Mouse (Mus musculus) ES-CJ7 (cell line): ENCODE measurements around the gene Slc10a7.

Experiments used
- DNase-seq: peaks from one replicate; pipeline ENCODE4 v3.0.0; 2011; ENCODE audit warnings: low read depth, low spot score

Slc10a7 gene

DNA sequence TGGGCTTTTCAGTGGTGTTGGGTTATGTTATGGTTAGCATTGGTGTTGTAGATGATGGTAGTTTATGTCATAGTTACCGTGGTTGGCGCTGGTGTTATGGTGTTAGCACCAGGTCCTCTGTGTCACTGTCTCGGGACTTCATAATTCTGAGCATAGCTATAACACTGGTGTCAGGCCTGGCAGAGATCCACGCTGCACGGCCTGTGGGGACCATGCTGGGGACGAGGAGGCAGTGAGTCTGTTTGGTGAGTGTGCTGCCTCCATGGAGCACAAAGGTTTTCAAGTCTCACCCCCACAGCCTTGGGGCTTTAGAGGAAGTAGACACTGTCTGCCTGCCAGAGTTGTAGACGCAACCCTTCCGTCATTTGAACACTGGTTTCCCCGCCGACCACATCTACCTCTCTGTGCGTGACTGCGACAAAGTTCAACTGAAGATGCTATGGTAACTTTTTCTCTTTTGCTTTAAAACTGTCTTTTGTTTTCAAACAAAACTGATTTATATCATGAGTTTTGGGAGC lies 223.9 kb downstream of the Slc10a7 start:
- no peak for DNase-seq

DNA sequence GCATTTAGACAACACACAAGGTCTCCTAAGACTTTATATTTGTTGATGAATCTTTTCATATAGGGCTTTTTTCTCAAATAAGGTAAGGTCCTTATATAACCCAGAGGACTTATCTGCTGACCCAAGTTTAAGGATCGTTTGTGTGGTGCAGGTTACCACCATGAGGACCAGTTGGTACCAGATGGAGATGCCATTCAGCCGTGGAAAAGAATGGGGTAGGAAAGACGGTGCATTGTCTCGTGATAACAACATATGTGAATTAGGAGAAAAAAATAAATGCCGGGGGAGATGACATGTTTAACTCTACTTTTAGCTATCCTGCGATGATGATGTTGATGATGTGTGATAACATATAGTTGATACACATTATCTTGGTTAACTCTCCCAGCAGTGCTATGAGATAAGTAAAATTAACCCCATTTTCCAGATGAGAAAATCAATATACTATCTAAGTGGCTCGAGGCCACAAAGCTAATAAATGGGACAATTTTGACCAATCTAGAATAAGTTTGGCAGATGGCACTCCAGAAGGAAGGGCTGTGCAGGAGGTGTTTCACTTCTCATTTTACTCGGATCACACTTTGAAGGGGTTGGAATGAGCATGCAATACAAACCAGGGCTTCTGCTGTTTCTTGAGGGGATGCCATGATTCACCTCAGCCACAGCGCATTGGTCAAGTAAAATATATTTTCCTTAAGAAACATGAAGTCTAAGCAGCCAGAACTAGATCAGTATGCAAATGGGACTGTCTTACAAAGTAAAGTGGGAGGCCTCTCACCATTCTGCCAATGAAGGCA lies 225.8 kb downstream of the Slc10a7 start:
- DNase-seq: no peak

DNA sequence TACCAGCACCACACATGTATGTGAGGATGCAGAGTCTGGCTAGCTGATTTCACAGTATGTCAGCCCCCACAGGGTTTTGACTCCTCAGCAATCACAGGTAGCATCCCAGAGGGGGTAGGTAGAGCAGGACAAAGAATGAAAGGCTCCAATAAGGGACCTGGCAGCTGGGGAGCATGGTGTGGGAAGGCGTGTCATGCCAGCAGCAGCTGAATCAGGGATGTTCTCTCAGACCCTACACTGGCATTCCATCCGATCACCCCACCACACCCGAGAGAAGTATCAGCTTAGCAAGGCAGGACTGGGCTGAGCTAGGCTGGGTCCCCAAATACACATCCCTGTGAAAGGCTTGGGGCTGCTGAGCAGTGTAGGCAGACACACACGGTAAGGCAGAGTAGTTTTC lies 229.2 kb downstream of the Slc10a7 start:
- DNase-seq: no peak

DNA sequence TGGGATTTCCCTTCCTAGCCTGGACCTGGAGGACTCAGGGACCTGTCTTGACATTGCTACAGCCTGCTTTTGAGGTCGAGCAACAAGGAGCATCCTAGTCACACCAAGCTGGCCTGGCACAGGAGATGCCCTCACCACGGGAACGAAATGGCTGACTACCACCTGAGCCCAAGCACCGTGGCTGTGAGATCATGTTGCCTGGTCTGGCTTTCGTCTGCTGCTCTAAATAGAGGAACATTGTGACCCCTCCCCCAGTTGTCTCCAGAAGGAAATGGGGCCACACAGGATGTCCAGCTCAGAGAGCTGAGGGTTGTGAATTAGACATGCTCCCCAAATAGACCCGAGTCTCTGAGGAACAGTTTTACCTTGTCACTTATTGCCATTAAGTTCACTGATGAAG lies 231.8 kb downstream of the Slc10a7 start:
- DNase-seq: no peak

DNA sequence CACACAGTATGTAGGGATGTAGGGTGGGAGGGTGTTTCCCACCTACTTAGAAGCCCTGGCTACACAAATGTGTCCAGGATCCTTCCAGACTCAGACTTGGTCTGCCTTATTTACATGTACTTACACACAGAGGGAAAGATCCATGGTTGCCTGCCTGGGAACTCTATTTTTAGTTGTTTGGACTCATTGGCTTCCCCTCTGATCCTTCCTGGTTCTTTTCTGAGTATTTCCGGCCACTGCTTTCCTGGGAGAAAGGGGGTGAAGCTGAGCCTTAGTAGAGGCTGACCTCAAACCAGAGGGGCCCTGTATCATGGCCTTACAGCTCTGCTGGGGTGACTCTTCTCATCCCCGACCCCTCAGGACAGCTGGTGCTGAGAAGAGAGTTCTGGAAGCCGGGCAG lies 232.3 kb downstream of the Slc10a7 start:
- no peak for DNase-seq

DNA sequence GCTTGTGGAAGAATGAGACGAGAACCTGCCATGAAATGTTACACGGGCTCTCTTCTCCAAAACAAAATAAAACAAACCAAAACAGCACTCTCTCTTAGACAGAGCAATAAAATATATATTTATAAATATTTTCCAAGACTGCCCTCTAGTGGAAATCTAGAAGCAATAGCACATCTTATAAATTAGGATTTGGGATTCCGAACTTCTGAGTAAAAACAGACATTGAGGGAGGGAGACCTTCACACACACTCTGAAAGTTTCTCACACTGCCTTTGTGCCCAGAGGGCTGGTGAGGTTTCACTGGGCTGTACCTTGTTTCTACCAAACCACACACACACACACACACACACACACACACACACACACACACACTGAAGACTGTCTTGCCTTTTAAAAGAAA lies 232.8 kb downstream of the Slc10a7 start:
- no peak for DNase-seq

GRCm38 (mm10) chr8:78742453-78742852 lies 233.3 kb downstream of the Slc10a7 start:
- DNase-seq: no peak

DNA sequence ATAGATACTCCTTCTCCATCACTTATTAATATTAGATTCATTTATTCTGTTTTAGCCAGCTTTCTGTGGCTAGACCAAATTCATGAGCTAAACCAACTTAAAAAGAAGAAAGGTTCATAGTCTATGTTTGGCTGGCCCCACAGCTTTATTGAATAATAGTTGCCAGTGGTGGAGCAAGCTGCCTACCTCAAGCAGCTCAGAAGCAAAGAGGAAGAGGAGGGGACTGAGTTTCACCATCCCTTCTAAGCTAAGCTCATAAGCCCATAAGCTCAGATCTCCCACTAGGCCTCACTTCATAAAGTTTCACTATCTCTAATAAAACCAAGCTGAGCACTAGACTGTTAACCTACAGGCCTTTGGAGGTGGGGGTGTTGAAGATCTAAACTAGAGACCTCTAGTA lies 237.9 kb downstream of the Slc10a7 start:
- no peak for DNase-seq

DNA sequence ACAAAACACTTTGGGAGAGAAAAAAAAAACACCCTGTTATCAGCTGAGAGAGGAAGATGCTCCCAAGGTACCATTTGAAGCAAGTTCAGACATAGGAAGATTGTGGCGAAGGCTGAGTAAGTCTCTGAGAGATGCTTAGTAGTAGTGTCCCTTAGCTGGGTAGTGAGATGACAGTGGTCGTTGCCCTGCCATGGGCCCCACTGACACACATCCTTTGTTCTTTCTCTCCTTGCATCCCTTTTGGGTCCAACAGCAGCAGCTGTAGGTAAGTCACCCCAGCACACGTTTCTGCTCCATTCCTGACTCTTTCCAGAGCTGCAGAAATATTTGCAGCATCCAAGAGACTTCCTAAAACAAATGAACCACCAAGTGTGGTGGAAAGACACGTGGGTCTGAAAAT lies 239.6 kb downstream of the Slc10a7 start:
- DNase-seq: no peak

- DNase-seq: no peak
Observed at GRCm38 (mm10) chr8:78749861-78750825, 241.0 kb downstream of the Slc10a7 start.

GRCm38 (mm10) chr8:78751151-78751550 lies 242.0 kb downstream of the Slc10a7 start:
- DNase-seq: no peak

GRCm38 (mm10) chr8:78754986-78755385 lies 245.8 kb downstream of the Slc10a7 start:
- no peak for DNase-seq

DNA sequence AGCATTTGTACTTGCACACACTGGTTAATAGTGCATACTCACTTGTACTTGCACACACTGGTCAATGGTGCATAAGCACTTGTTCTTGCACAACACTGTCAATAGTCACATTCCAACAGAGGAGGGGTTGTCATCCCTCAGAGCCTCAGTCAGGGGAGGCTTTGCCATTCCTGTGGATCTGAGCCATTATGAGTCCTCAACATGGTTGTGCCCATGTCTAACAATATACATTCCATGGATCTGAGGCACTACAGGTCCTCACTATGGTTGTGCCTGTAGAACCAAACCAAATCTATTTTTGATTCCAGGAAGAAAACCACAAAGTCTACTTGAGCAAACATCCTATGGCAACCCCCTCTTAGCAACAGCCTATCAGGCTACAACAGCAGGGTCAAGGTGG lies 250.0 kb downstream of the Slc10a7 start:
- DNase-seq: no peak

DNA sequence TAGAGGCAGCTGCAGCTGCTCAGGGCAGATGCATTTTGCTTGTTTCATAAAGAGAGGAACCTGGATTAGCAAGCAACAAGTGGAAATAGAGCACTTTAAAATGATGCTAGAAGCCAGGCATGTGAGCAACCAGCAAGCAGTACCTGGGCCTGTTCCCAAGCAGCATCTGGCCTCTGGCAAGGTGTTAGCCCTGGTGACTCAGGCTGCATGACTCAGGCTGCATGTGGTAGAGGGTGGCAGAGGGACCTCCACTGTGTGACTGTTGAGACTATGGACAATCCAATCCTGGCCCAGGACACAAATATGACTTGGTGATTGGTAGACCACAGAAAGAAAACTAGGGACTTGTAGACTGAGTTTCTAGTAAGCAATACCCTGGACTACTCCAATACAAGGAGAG lies 255.8 kb downstream of the Slc10a7 start:
- no peak for DNase-seq

DNA sequence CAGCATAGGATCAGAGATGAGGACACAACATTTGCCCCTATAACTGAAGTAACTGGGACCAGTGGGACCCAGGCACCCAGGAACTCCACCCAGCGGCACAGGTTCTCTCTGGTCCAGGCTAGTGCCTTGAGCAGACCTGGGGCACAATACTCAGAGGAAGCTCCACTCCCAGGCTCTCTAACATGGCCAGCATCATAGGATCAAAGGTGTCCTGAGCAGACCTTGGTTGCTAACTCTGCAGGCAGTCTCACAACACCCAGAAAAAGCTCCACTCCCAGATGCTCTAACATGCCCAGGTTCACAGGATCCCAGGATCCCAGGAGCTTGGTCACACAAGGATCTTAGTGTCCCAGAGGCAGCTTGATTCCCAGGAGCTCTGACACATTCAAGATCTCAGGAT lies 256.4 kb downstream of the Slc10a7 start:
- DNase-seq: no peak

GRCm38 (mm10) chr8:78770584-78770983 lies 261.4 kb downstream of the Slc10a7 start:
- DNase-seq: no peak

- DNase-seq: no peak
Observed at GRCm38 (mm10) chr8:78771256-78771655, 262.1 kb downstream of the Slc10a7 start.

DNA sequence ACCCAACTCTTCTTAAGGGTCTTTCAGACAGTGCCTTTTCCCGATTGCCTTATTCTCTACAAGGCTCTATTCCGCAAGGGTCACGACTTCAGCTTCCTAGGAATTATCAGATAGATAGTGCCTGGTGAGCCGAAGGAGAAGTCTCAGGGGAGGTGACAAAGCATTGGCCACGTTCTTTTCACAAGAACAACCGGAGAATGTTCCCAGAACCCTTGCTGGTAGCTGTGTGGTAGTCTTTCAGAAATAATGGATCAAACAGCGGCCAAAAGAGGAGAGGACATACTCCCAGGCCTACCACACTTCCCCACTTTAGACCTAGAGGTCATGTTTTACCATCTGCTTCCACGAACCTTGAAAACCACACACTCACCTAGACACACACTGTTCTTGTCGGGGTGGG lies 267.7 kb downstream of the Slc10a7 start:
- DNase-seq: no peak
